Mouse (Mus musculus): ENCODE measurements at regions not wholly inside any gene's neighbourhood (a gene's known extent, or its start where the extent isn't known, plus 50 kb on each side); places are given as distances from the start of the nearest gene placed in this dataset.

- DNase-seq: no peak
Observed at GRCm38 (mm10) chr12:70675846-70676245, 149.5 kb upstream of the Frmd6 start.

- peak; percentile 39 to 64 for DNase-seq
Observed at GRCm38 (mm10) chr12:70679701-70680425, 145.5 kb upstream of the Frmd6 start.

GRCm38 (mm10) chr12:70681407-70681990 is 143.8 kb upstream of the Frmd6 start:
- DNase-seq: no peak

GRCm38 (mm10) chr12:70684354-70684753 is 141.0 kb upstream of the Frmd6 start:
- no peak for DNase-seq

GRCm38 (mm10) chr12:70685432-70685831 is 139.9 kb upstream of the Frmd6 start:
- peak; percentile 35 to 60 for DNase-seq

- DNase-seq: peak; percentile 35 to 47
Observed at GRCm38 (mm10) chr12:70686337-70686736, 139.0 kb upstream of the Frmd6 start.

GRCm38 (mm10) chr12:70686971-70687370 is 138.3 kb upstream of the Frmd6 start:
- peak; percentile 38 to 50 for DNase-seq

- DNase-seq: no peak
Observed at GRCm38 (mm10) chr12:70695162-70695561, 130.2 kb upstream of the Frmd6 start.

- DNase-seq: no peak
Observed at GRCm38 (mm10) chr12:70696256-70696655, 129.1 kb upstream of the Frmd6 start.

- no peak for DNase-seq
Observed at GRCm38 (mm10) chr12:70698466-70698865, 126.8 kb upstream of the Frmd6 start.

- no peak for DNase-seq
Observed at GRCm38 (mm10) chr12:70702473-70702872, 122.8 kb upstream of the Frmd6 start.

GRCm38 (mm10) chr12:70706806-70707628 is 118.3 kb upstream of the Frmd6 start:
- DNase-seq: no peak

GRCm38 (mm10) chr12:70707629-70708289 is 117.6 kb upstream of the Frmd6 start:
- DNase-seq: peak in 1 of 2 experiments; percentile 70

GRCm38 (mm10) chr12:70708290-70708668 is 117.0 kb upstream of the Frmd6 start:
- no peak for DNase-seq

GRCm38 (mm10) chr12:70710311-70710710 is 115.0 kb upstream of the Frmd6 start:
- DNase-seq: no peak

- DNase-seq: no peak
Observed at GRCm38 (mm10) chr12:70711030-70711429, 114.3 kb upstream of the Frmd6 start.

- no peak for DNase-seq
Observed at GRCm38 (mm10) chr12:70712322-70713024, 112.8 kb upstream of the Frmd6 start.

GRCm38 (mm10) chr12:70713499-70714280 is 111.6 kb upstream of the Frmd6 start:
- DNase-seq: no peak

GRCm38 (mm10) chr12:70714281-70714679 is 111.0 kb upstream of the Frmd6 start:
- DNase-seq: no peak

- DNase-seq: no peak
Observed at GRCm38 (mm10) chr12:70715836-70716235, 109.5 kb upstream of the Frmd6 start.

GRCm38 (mm10) chr12:70718602-70719001 is 106.7 kb upstream of the Frmd6 start:
- no peak for DNase-seq

GRCm38 (mm10) chr12:70719255-70719654 is 106.1 kb upstream of the Frmd6 start:
- no peak for DNase-seq

Measured in lung, postnatal 4 days (tissue).